In genomic region chr7:114745481-114746271, GRCm38 (mm10) we compare ENCODE assay signal across 9 mouse cellular contexts. TPM values are rescaled to one million over a fixed set of nuclear protein-coding genes. Genes with fewer than 3 reads are reported as not detected.
DNase-seq lines count a peak whose midpoint lies in the region; ATAC-seq and TF ChIP-seq lines count a peak whose summit lies in the region.
"Had no signal": no experiment of that assay in that cellular context is flagged by ENCODE, and none has a peak within 500 bp of the region (broad histone marks: within the 10 kb centered on the region; RNA-seq: fewer than 3 reads in every experiment).

No protein-coding gene starts in this region.

- H3K27ac ChIP-seq in left cerebral cortex, adult 2 months = peak overlapping the region; percentile 64
- H3K27ac ChIP-seq in embryonic facial prominence, embryonic 11.5 days (replicated peaks; ENCODE audit: low read depth, low read length) = no peak overlapping the region
- H3K27ac ChIP-seq in hindbrain, embryonic 10.5 days = peak overlapping the region; percentile 79
- no peak overlapping the region for H3K27ac ChIP-seq in limb, embryonic 13.5 days
- H3K27ac ChIP-seq in neural tube, embryonic 13.5 days (replicated peaks) = peak overlapping the region; percentile 34; the same call in 1 of the 2 replicates

- H3K9ac ChIP-seq in embryonic facial prominence, embryonic 11.5 days (replicated peaks; ENCODE audit: low read length) = peak overlapping the region; percentile 52
- peak overlapping the region; percentile 65 for H3K9ac ChIP-seq in limb, embryonic 13.5 days
- H3K9ac ChIP-seq in neural tube, embryonic 13.5 days = peak overlapping the region; percentile 67

- peak overlapping the region; percentile 31 for H3K4me3 ChIP-seq in left cerebral cortex, adult 2 months
- H3K4me3 ChIP-seq in embryonic facial prominence, embryonic 11.5 days (ENCODE audit: low read depth, low read length) = peak overlapping the region; percentile 33
- H3K4me3 ChIP-seq in hindbrain, embryonic 10.5 days = peak overlapping the region; percentile 56
- peak overlapping the region; percentile 42 for H3K4me3 ChIP-seq in limb, embryonic 13.5 days
- peak overlapping the region; percentile 47 for H3K4me3 ChIP-seq in neural tube, embryonic 13.5 days

- WGBS in embryonic facial prominence, embryonic 11.5 days = 4% methylated on average over 34 of the region's 34 CpGs
- whole genome bisulfite sequencing in hindbrain, embryonic 10.5 days = 5% methylated on average over 34 of the region's 34 CpGs
- 3% methylated on average over 34 of the region's 34 CpGs for WGBS in limb, embryonic 13.5 days
- 7% methylated on average over 34 of the region's 34 CpGs for WGBS in neural tube, embryonic 13.5 days

- peak in 1 of 2 experiments; percentile 22 for DNase-seq in left cerebral cortex, adult 2 months (ENCODE audit: extremely low spot score in 1 of 2, low spot score in 2 of 2)
- no peak for DNase-seq in left cerebral cortex, adult 11 months (ENCODE audit: low spot score)
- peak; percentile 41 for DNase-seq in embryonic facial prominence, embryonic 11.5 days (ENCODE audit: low spot score)
- DNase-seq in hindbrain, embryonic 10.5 days (ENCODE audit: low spot score) = peak; percentile 40
- no peak for DNase-seq in B cell, adult 2 months

- intact Hi-C loops in left cerebral cortex, adult 2 months (cut with DNase I) = loop anchor here (5.0 kb wide), 1 partner anchor 57 kb away; no protein-coding TSS in a partner anchor

- no peak; the same call in 1 of the 2 replicates for TF ChIP-seq CTCF in left cerebral cortex, adult 2 months (IDR thresholded peaks at IDR 0.05)

- H3K36me3 ChIP-seq in embryonic facial prominence, embryonic 11.5 days (replicated peaks; ENCODE audit: control insufficient read depth, insufficient read depth, low read depth, low read length) = no peaks in the 10 kb centered on the region
- H3K36me3 ChIP-seq in hindbrain, embryonic 10.5 days = no peaks in the 10 kb centered on the region
- no peaks in the 10 kb centered on the region for H3K36me3 ChIP-seq in limb, embryonic 13.5 days
- H3K36me3 ChIP-seq in neural tube, embryonic 13.5 days = no peaks in the 10 kb centered on the region

- peaks cover 3% of the 10 kb centered on the region; the same call in 1 of the 2 replicates for H3K4me1 ChIP-seq in embryonic facial prominence, embryonic 11.5 days (ENCODE audit: control insufficient read depth, insufficient read depth, low read length)
- H3K4me1 ChIP-seq in hindbrain, embryonic 10.5 days (replicated peaks) = peaks cover 28% of the 10 kb centered on the region
- H3K4me1 ChIP-seq in limb, embryonic 13.5 days = peaks cover 16% of the 10 kb centered on the region
- H3K4me1 ChIP-seq in neural tube, embryonic 13.5 days (replicated peaks) = peaks cover 15% of the 10 kb centered on the region

- no peaks in the 10 kb centered on the region for H3K27me3 ChIP-seq in embryonic facial prominence, embryonic 11.5 days (ENCODE audit: control insufficient read depth, insufficient read depth, low read length)
- peaks cover 35% of the 10 kb centered on the region for H3K27me3 ChIP-seq in hindbrain, embryonic 10.5 days (ENCODE audit: insufficient read depth, poor library complexity, severe bottlenecking)
- H3K27me3 ChIP-seq in limb, embryonic 13.5 days = peaks cover 26% of the 10 kb centered on the region
- H3K27me3 ChIP-seq in neural tube, embryonic 13.5 days = no peaks in the 10 kb centered on the region
- H3K27me3 ChIP-seq: Patski had no signal

- no peaks in the 10 kb centered on the region for H3K9me3 ChIP-seq in embryonic facial prominence, embryonic 11.5 days (replicated peaks; ENCODE audit: control insufficient read depth, low read length)
- H3K9me3 ChIP-seq in hindbrain, embryonic 10.5 days = no peaks in the 10 kb centered on the region
- no peaks in the 10 kb centered on the region for H3K9me3 ChIP-seq in limb, embryonic 13.5 days
- H3K9me3 ChIP-seq in neural tube, embryonic 13.5 days = no peaks in the 10 kb centered on the region

- H3K4me2 ChIP-seq in embryonic facial prominence, embryonic 11.5 days (ENCODE audit: low read depth, low read length) = peak overlapping the region; percentile 86
- H3K4me2 ChIP-seq in limb, embryonic 13.5 days (replicated peaks) = peak overlapping the region; percentile 79
- H3K4me2 ChIP-seq in neural tube, embryonic 13.5 days = peak overlapping the region; percentile 84

- ATAC-seq in embryonic facial prominence, embryonic 11.5 days (replicated peaks; ENCODE audit: insufficient number of reproducible peaks, low FRiP score, low TSS enrichment, low read depth) = no peak; the same call in 1 of the 2 replicates
- peak; percentile 74 for ATAC-seq in limb, embryonic 13.5 days (ENCODE audit: low FRiP score, low read depth)
- ATAC-seq in neural tube, embryonic 13.5 days (ENCODE audit: low read depth) = peak; percentile 77
- ATAC-seq in megakaryocyte, adult 5-6 weeks (ENCODE audit: poor library complexity, severe bottlenecking) = no peak

RNA-seq across cellular contexts. Expression of gene Insc, which starts 2.2 kb away (rescaled TPM):
- total RNA-seq in left cerebral cortex, adult 2 months (2021) = 1 to 10 TPM; 1.8 to 2.2 TPM
- polyA plus RNA-seq in embryonic facial prominence, embryonic 11.5 days (2014; fragmentation: Nextera tagmentation; extraction: Ambion mirVana) = 5.1 and 5.6 TPM in 2 replicates
- 8.1 and 11.1 TPM in 2 replicates for polyA plus RNA-seq in hindbrain, embryonic 10.5 days (2016; fragmentation: Nextera tagmentation; extraction: Ambion mirVana)
- 3.0 and 3.5 TPM in 2 replicates for polyA plus RNA-seq in limb, embryonic 13.5 days (2015; fragmentation: Nextera tagmentation; extraction: Ambion mirVana)
- polyA plus RNA-seq in neural tube, embryonic 13.5 days (2015; fragmentation: Nextera tagmentation; extraction: Ambion mirVana) = 9.3 and 11.4 TPM in 2 replicates
- total RNA-seq in megakaryocyte, adult 5-6 weeks (2015) = not detected in 2 replicates
- total RNA-seq in megakaryocyte, adult 5-6 weeks (2017) = not detected in 2 replicates

RNA-seq across cellular contexts. Expression of gene Calcb, which starts 27.2 kb away (rescaled TPM):
- total RNA-seq in left cerebral cortex, adult 2 months (2021) = not detected
- 0.60 and 0.66 TPM in 2 replicates for polyA plus RNA-seq in embryonic facial prominence, embryonic 11.5 days (2014; fragmentation: Nextera tagmentation; extraction: Ambion mirVana)
- polyA plus RNA-seq in hindbrain, embryonic 10.5 days (2016; fragmentation: Nextera tagmentation; extraction: Ambion mirVana) = not detected in 2 replicates
- 0.65 and 1.5 TPM in 2 replicates for polyA plus RNA-seq in limb, embryonic 13.5 days (2015; fragmentation: Nextera tagmentation; extraction: Ambion mirVana)
- 6.2 and 6.3 TPM in 2 replicates for polyA plus RNA-seq in neural tube, embryonic 13.5 days (2015; fragmentation: Nextera tagmentation; extraction: Ambion mirVana)
- total RNA-seq in megakaryocyte, adult 5-6 weeks (2015) = not detected in 2 replicates
- not detected in 2 replicates for total RNA-seq in megakaryocyte, adult 5-6 weeks (2017)

Comparison
In these comparisons a context has a peak if more than half of its experiments do, and no peak if none do; other contexts are left out.
1. DNase-seq: peak in embryonic facial prominence, embryonic 11.5 days (single experiment) and hindbrain, embryonic 10.5 days (single experiment); none in left cerebral cortex, adult 11 months (single experiment) and B cell, adult 2 months (0 of 2).
2. H3K27ac ChIP-seq: peak in left cerebral cortex, adult 2 months (single experiment), hindbrain, embryonic 10.5 days (single experiment) and neural tube, embryonic 13.5 days (single experiment); none in embryonic facial prominence, embryonic 11.5 days (single experiment) and limb, embryonic 13.5 days (single experiment).
3. ATAC-seq: peak in limb, embryonic 13.5 days (single experiment) and neural tube, embryonic 13.5 days (single experiment); none in embryonic facial prominence, embryonic 11.5 days (single experiment) and megakaryocyte, adult 5-6 weeks (single experiment).
4. Peak in every context shown above with its lines, with median percentiles within 50 percentile points of each other: H3K4me3 ChIP-seq, H3K4me2 ChIP-seq and H3K9ac ChIP-seq.